Mouse (Mus musculus) hindbrain, postnatal 0 days (tissue): Measurements from ENCODE around the gene Itga9. TPM values are rescaled to one million over a fixed set of nuclear protein-coding genes. Genes with fewer than 3 reads are reported as not detected.

Experiments
- ATAC-seq: fragments of 200-750 bp; cut with Nextera tagmentation; 2 replicates; pipeline ENCODE4 v1.8.0; 2017; ENCODE audit warnings: mild to moderate bottlenecking, moderate TSS enrichment, moderate library complexity
- DNase-seq: peaks from one replicate; pipeline ENCODE4 v3.0.0-alpha.2; 2015; ENCODE audit warnings: low spot score
- H3K27ac ChIP-seq: fragments of 300-500 bp; sonication (generic); 2 replicates; pipeline ENCODE4 v1.5.1; 2014; ENCODE audit warnings: mild to moderate bottlenecking
- H3K27me3 ChIP-seq: fragments of 300-500 bp; sonication (generic); 2 replicates; pipeline ENCODE4 v1.6.1; 2014; ENCODE audit warnings: low read length, mixed read lengths; ENCODE audit not compliant: insufficient read depth
- H3K36me3 ChIP-seq: fragments of 300-500 bp; sonication (generic); 2 replicates; pipeline ENCODE4 v1.6.1; 2014; ENCODE audit warnings: low read length, mixed read lengths; ENCODE audit not compliant: insufficient read depth
- H3K4me1 ChIP-seq: fragments of 300-500 bp; sonication (generic); 2 replicates; pipeline ENCODE4 v1.6.1; 2014; ENCODE audit warnings: antibody characterized with exemption, low read length, mixed read lengths; ENCODE audit not compliant: insufficient read depth
- H3K4me2 ChIP-seq: fragments of 300-500 bp; sonication (generic); 2 replicates; pipeline ENCODE4 v1.6.1; 2014; ENCODE audit warnings: low read depth, mild to moderate bottlenecking, low read length, moderate library complexity, mixed read lengths
- H3K4me3 ChIP-seq: fragments of 300-500 bp; sonication (generic); 2 replicates; pipeline ENCODE4 v1.5.1; 2014; ENCODE audit warnings: low read length
- H3K9ac ChIP-seq: fragments of 300-500 bp; sonication (generic); replicated peaks from 2 replicates; pipeline ENCODE4 v1.6.1; 2014; ENCODE audit warnings: mild to moderate bottlenecking, low read length, moderate library complexity, mixed read lengths
- H3K9me3 ChIP-seq: fragments of 300-500 bp; sonication (generic); 2 replicates; pipeline ENCODE4 v1.6.1; 2016; ENCODE audit warnings: low read length, mixed read lengths
- CTCF ChIP-seq: IDR thresholded peaks from 2 replicates; pipeline ENCODE4 v1.5.1; 2016; ENCODE audit warnings: antibody characterized with exemption, control low read depth, low read depth
- WGBS: fragments of 180-500 bp; shearing (Covaris S2); extraction: QIAGEN DNeasy Blood & Tissue Kit; methylation state at CpG from one replicate; pipeline ENCODE4 v1.1.7; 2014; 5-methylcytosine and 5-hydroxymethylcytosine counted together
- polyA plus RNA-seq: library from polyadenylated mRNA; unstranded; fragments of >200 nt; fragmentation: Nextera tagmentation; extraction: Ambion mirVana; gene quantifications from 2 replicates; pipeline ENCODE4 v1.2.1, GENCODE M21; 2015
- total RNA-seq: library from RNA; depleted of rRNA; stranded (reverse); fragments of >200 nt; gene quantifications from 2 replicates; pipeline ENCODE4 v1.2.3, GENCODE M21; 2014

The Itga9 gene
- total and polyA plus RNA-seq, 2 experiments from 2014 or later: 1.5 to 4.4 TPM

- H3K9me3 ChIP-seq: no peaks in the 10 kb centered on the region
- no peak for TF ChIP-seq CTCF
- no peaks in the 10 kb centered on the region for H3K36me3 ChIP-seq
- no peak overlapping the region for H3K4me3 ChIP-seq
- no peaks in the 10 kb centered on the region for H3K4me1 ChIP-seq
- DNase-seq (no peak), ATAC-seq (no peak)
- H3K4me2 ChIP-seq: no peak overlapping the region
- no peaks in the 10 kb centered on the region for H3K27me3 ChIP-seq
- H3K27ac ChIP-seq: no peak overlapping the region
- 98% methylated on average over 2 of the region's 2 CpGs for WGBS
- no peak overlapping the region for H3K9ac ChIP-seq
Observed at GRCm38 (mm10) chr9:118752376-118752775, 145.9 kb downstream of the Itga9 start.

- ATAC-seq (no peak), DNase-seq (no peak)
- 72% methylated on average over 4 of the region's 4 CpGs for WGBS
- no peak overlapping the region for H3K4me2 ChIP-seq
- no peak overlapping the region for H3K27ac ChIP-seq
- H3K27me3 ChIP-seq: no peaks in the 10 kb centered on the region
- no peak overlapping the region for H3K4me3 ChIP-seq
- H3K4me1 ChIP-seq: peaks cover 18% of the 10 kb centered on the region
- no peaks in the 10 kb centered on the region for H3K36me3 ChIP-seq
- H3K9me3 ChIP-seq: no peaks in the 10 kb centered on the region
- TF ChIP-seq CTCF: no peak
- H3K9ac ChIP-seq: no peak overlapping the region
Observed at GRCm38 (mm10) chr9:118759462-118759861, 153.0 kb downstream of the Itga9 start.

GRCm38 (mm10) chr9:118761953-118762590 is 155.6 kb downstream of the Itga9 start:
- Histone ChIP-seq H3K27ac (no peak overlapping the region), H3K36me3 (no peaks in the 10 kb centered on the region), H3K9me3 (no peaks in the 10 kb centered on the region), H3K27me3 (no peaks in the 10 kb centered on the region), H3K4me2 (no peak overlapping the region), H3K4me1 (peaks cover 18% of the 10 kb centered on the region), H3K9ac (no peak overlapping the region), H3K4me3 (no peak overlapping the region)
- 0 out of 2 replicates have a peak, but pooled peaks have one; percentile 40 for ATAC-seq
- 19% methylated on average over 8 of the region's 8 CpGs for WGBS
- DNase-seq: peak; percentile 31
- no peak for TF ChIP-seq CTCF

- no peak for ATAC-seq
- WGBS: 33% methylated on average over 7 of the region's 7 CpGs
Observed at GRCm38 (mm10) chr9:118762759-118763158, 156.3 kb downstream of the Itga9 start.

GRCm38 (mm10) chr9:118763203-118763602 is 156.7 kb downstream of the Itga9 start:
- H3K9me3 ChIP-seq: no peaks in the 10 kb centered on the region
- H3K9ac ChIP-seq: no peak overlapping the region
- no peaks in the 10 kb centered on the region for H3K36me3 ChIP-seq
- no peak for DNase-seq
- ATAC-seq: no peak
- H3K27me3 ChIP-seq: no peaks in the 10 kb centered on the region
- H3K27ac ChIP-seq: no peak overlapping the region
- peaks cover 18% of the 10 kb centered on the region for H3K4me1 ChIP-seq
- no peak overlapping the region for H3K4me3 ChIP-seq
- no peak for TF ChIP-seq CTCF
- WGBS: 64% methylated on average over 4 of the region's 4 CpGs
- no peak overlapping the region for H3K4me2 ChIP-seq

More at GRCm38 (mm10) chr9:118762759-118763158, 156.3 kb downstream of the Itga9 start:
- no peak for TF ChIP-seq CTCF
- no peak overlapping the region for H3K4me3 ChIP-seq
- H3K9me3 ChIP-seq: no peaks in the 10 kb centered on the region
- DNase-seq: peak; percentile 49
- H3K36me3 ChIP-seq: no peaks in the 10 kb centered on the region
- peaks cover 18% of the 10 kb centered on the region for H3K4me1 ChIP-seq
- no peak overlapping the region for H3K27ac ChIP-seq
- no peaks in the 10 kb centered on the region for H3K27me3 ChIP-seq
- no peak overlapping the region for H3K4me2 ChIP-seq
- no peak overlapping the region for H3K9ac ChIP-seq

GRCm38 (mm10) chr9:118763646-118764045 is 157.2 kb downstream of the Itga9 start:
- no peak for DNase-seq
- H3K27me3 ChIP-seq: no peaks in the 10 kb centered on the region
- no peak for TF ChIP-seq CTCF
- H3K4me1 ChIP-seq: peaks cover 18% of the 10 kb centered on the region
- no peaks in the 10 kb centered on the region for H3K36me3 ChIP-seq
- no peaks in the 10 kb centered on the region for H3K9me3 ChIP-seq
- H3K4me3 ChIP-seq: no peak overlapping the region
- no peak for ATAC-seq
- 90% methylated on average over 3 of the region's 3 CpGs for WGBS
- H3K4me2 ChIP-seq: no peak overlapping the region
- H3K27ac ChIP-seq: no peak overlapping the region
- no peak overlapping the region for H3K9ac ChIP-seq

- Histone ChIP-seq H3K4me3 (no peak overlapping the region), H3K9ac (no peak overlapping the region), H3K9me3 (no peaks in the 10 kb centered on the region), H3K27me3 (no peaks in the 10 kb centered on the region), H3K4me1 (peaks cover 18% of the 10 kb centered on the region), H3K36me3 (no peaks in the 10 kb centered on the region), H3K27ac (no peak overlapping the region), H3K4me2 (no peak overlapping the region)
- DNase-seq: no peak
- no peak for ATAC-seq
- no peak for TF ChIP-seq CTCF
Observed at GRCm38 (mm10) chr9:118765059-118765458, 158.6 kb downstream of the Itga9 start.
